Mouse (Mus musculus): ENCODE results near the gene Actl6a. TPM values are rescaled to one million over a fixed set of nuclear protein-coding genes. Genes with fewer than 3 reads are reported as not detected.
"Not testable (repeated sequence)": the region's sequence is repeated elsewhere in the genome, so short reads cannot be mapped to it uniquely, and the experiment has no call there.

Actl6a gene
- polyA plus RNA-seq, 1 experiment from 2014 or later: 262 TPM

DNA sequence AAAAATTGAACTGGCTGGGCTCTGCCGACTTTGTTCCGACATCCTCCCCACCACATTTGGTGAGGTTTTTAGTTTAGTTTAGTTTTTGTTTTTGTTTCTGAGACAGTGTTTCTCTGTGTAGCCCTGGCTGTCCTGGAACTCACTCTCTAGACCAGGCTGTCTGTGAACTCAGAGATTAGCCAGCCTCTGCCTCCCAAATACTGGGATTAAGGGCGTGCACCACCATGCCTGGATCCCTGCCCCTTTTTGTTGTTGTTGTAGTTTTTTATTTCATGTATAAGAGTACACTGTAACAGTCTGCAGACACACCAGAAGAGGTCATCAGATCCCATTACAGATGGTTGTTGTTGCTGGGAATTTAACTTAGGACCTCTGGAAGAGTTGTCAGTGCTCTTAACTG, 16.1 kb upstream of the Actl6a start:
- no peak for ATAC-seq (ENCODE audit: low FRiP score)
- WGBS: 91% methylated on average over 3 of the region's 3 CpGs

DNA sequence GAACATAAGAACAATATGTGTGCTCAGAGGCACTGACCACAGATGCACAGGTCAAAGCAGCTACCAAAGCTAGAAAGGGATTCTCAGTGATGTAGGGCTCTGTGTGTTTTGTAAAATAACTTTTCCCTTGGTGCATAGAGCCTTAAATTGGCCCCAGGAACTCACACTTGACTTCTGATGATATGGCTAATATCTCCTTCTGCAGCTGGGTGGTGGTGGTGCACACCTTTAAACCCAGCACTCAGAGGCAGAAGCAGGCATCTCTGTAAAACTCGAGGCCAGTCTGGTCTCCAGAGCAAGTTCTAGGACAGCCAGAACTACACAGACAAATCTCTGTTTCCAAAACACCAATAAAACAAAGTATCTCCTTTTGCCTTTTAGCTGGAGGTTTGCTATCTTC, 15.2 kb upstream of the Actl6a start:
- DNase-seq (ENCODE audit: low spot score, missing footprints): no peak
- H3K36me3 ChIP-seq (ENCODE audit: control insufficient read depth, insufficient read depth, low read length): no peaks in the 10 kb centered on the region
- H3K4me3 ChIP-seq (ENCODE audit: low read depth, low read length): no peak overlapping the region
- H3K27me3 ChIP-seq (ENCODE audit: control insufficient read depth, insufficient read depth, low read length): no peaks in the 10 kb centered on the region
- ATAC-seq (ENCODE audit: low FRiP score): no peak
- H3K4me2 ChIP-seq: no peak overlapping the region
- no peaks in the 10 kb centered on the region for H3K4me1 ChIP-seq (ENCODE audit: control insufficient read depth, insufficient read depth, low read length)
- H3K9ac ChIP-seq (ENCODE audit: low read length): no peak overlapping the region
- WGBS: 71% methylated on average over 1 of the region's 1 CpGs
- no peaks in the 10 kb centered on the region for H3K9me3 ChIP-seq (ENCODE audit: control insufficient read depth, low read length)
- no peak overlapping the region for H3K27ac ChIP-seq (ENCODE audit: low read depth, low read length)

More for the DNA sequence above, 16.1 kb upstream of the Actl6a start:
- Histone ChIP-seq H3K9ac (ENCODE audit: low read length) (no peak overlapping the region), H3K36me3 (ENCODE audit: control insufficient read depth, insufficient read depth, low read length) (no peaks in the 10 kb centered on the region), H3K4me1 (ENCODE audit: control insufficient read depth, insufficient read depth, low read length) (no peaks in the 10 kb centered on the region), H3K27ac (ENCODE audit: low read depth, low read length) (no peak overlapping the region), H3K9me3 (ENCODE audit: control insufficient read depth, low read length) (no peaks in the 10 kb centered on the region), H3K27me3 (ENCODE audit: control insufficient read depth, insufficient read depth, low read length) (no peaks in the 10 kb centered on the region), H3K4me2 (no peak overlapping the region), H3K4me3 (ENCODE audit: low read depth, low read length) (no peak overlapping the region)
- DNase-seq (ENCODE audit: low spot score, missing footprints): no peak

- Histone ChIP-seq H3K4me1 (ENCODE audit: control insufficient read depth, insufficient read depth, low read length) (no peaks in the 10 kb centered on the region), H3K27me3 (ENCODE audit: control insufficient read depth, insufficient read depth, low read length) (no peaks in the 10 kb centered on the region), H3K4me2 (no peak overlapping the region), H3K9me3 (ENCODE audit: control insufficient read depth, low read length) (no peaks in the 10 kb centered on the region), H3K4me3 (ENCODE audit: low read depth, low read length) (no peak overlapping the region), H3K27ac (ENCODE audit: low read depth, low read length) (no peak overlapping the region), H3K36me3 (ENCODE audit: control insufficient read depth, insufficient read depth, low read length) (no peaks in the 10 kb centered on the region), H3K9ac (ENCODE audit: low read length) (no peak overlapping the region)
- WGBS: 79% methylated on average over 5 of the region's 5 CpGs
- no peak for DNase-seq (ENCODE audit: low spot score, missing footprints)
- no peak for ATAC-seq (ENCODE audit: low FRiP score)
Observed at GRCm38 (mm10) chr3:32691841-32692240, 14.3 kb upstream of the Actl6a start.

- no peak overlapping the region for H3K27ac ChIP-seq (ENCODE audit: low read depth, low read length)
- H3K4me2 ChIP-seq: no peak overlapping the region
- DNase-seq (ENCODE audit: low spot score, missing footprints) (no peak), ATAC-seq (ENCODE audit: low FRiP score) (no peak)
- H3K36me3 ChIP-seq (ENCODE audit: control insufficient read depth, insufficient read depth, low read length): no peaks in the 10 kb centered on the region
- no peaks in the 10 kb centered on the region for H3K9me3 ChIP-seq (ENCODE audit: control insufficient read depth, low read length)
- H3K4me3 ChIP-seq (ENCODE audit: low read depth, low read length): no peak overlapping the region
- 50% methylated on average over 5 of the region's 5 CpGs for WGBS
- H3K27me3 ChIP-seq (ENCODE audit: control insufficient read depth, insufficient read depth, low read length): no peaks in the 10 kb centered on the region
- H3K4me1 ChIP-seq (ENCODE audit: control insufficient read depth, insufficient read depth, low read length): no peaks in the 10 kb centered on the region
- H3K9ac ChIP-seq (ENCODE audit: low read length): no peak overlapping the region
Observed at GRCm38 (mm10) chr3:32694211-32694610, 11.9 kb upstream of the Actl6a start.

DNA sequence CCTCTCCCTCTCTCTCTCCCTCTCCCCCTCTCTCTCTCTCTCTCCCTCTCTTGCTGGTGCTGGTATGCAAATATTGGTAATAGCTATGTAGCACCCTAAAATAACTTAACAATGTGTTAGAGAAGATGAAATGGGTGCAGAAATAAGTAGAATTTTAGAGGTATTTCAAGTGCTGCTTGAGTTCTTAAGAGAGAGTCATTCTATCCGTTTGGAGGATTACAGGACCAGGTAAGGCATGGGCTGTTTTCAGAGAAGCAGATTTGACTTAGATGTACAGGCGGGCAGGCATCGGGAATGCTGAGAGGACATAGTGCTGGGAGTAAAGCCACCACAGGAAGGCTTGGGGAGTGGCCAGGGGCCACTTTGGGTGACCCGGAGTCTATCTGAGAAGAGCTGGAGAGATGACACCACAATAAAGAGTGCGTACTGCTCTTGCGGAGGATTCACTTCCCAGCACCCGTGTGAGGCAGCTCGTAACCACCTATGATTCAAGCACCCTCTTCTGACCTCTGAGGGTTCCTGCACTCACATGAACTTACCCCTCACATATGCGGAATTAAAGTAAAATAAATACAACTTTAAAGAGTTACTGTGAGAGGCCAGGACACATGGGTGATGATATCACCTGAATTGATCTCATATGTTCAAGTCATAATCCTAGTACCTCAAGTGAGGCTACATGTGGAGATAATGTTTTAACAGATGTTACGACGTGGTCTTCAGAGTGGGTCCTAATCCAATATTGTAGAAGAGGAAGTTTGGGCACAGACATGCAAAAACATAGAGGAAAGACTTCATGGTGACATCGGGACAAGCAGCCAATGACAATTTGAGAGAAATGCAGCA, 11.1 kb upstream of the Actl6a start:
- no peak for ATAC-seq (ENCODE audit: low FRiP score)
- Histone ChIP-seq H3K36me3 (ENCODE audit: control insufficient read depth, insufficient read depth, low read length) (no peaks in the 10 kb centered on the region), H3K4me3 (ENCODE audit: low read depth, low read length) (no peak overlapping the region), H3K4me1 (ENCODE audit: control insufficient read depth, insufficient read depth, low read length) (no peaks in the 10 kb centered on the region), H3K9me3 (ENCODE audit: control insufficient read depth, low read length) (no peaks in the 10 kb centered on the region), H3K27ac (ENCODE audit: low read depth, low read length) (no peak overlapping the region), H3K27me3 (ENCODE audit: control insufficient read depth, insufficient read depth, low read length) (no peaks in the 10 kb centered on the region), H3K4me2 (no peak overlapping the region), H3K9ac (ENCODE audit: low read length) (no peak overlapping the region)
- WGBS: 83% methylated on average over 12 of the region's 12 CpGs
- no peak for DNase-seq (ENCODE audit: low spot score, missing footprints)

GRCm38 (mm10) chr3:32695583-32695980, 10.5 kb upstream of the Actl6a start:
- no peaks in the 10 kb centered on the region for H3K27me3 ChIP-seq (ENCODE audit: control insufficient read depth, insufficient read depth, low read length)
- H3K9me3 ChIP-seq (ENCODE audit: control insufficient read depth, low read length): no peaks in the 10 kb centered on the region
- no peak overlapping the region for H3K4me2 ChIP-seq
- no peaks in the 10 kb centered on the region for H3K4me1 ChIP-seq (ENCODE audit: control insufficient read depth, insufficient read depth, low read length)
- no peak for ATAC-seq (ENCODE audit: low FRiP score)
- 85% methylated on average over 4 of the region's 4 CpGs for WGBS
- no peak overlapping the region for H3K4me3 ChIP-seq (ENCODE audit: low read depth, low read length)
- no peak overlapping the region for H3K9ac ChIP-seq (ENCODE audit: low read length)
- H3K36me3 ChIP-seq (ENCODE audit: control insufficient read depth, insufficient read depth, low read length): no peaks in the 10 kb centered on the region
- no peak for DNase-seq (ENCODE audit: low spot score, missing footprints)
- no peak overlapping the region for H3K27ac ChIP-seq (ENCODE audit: low read depth, low read length)

DNA sequence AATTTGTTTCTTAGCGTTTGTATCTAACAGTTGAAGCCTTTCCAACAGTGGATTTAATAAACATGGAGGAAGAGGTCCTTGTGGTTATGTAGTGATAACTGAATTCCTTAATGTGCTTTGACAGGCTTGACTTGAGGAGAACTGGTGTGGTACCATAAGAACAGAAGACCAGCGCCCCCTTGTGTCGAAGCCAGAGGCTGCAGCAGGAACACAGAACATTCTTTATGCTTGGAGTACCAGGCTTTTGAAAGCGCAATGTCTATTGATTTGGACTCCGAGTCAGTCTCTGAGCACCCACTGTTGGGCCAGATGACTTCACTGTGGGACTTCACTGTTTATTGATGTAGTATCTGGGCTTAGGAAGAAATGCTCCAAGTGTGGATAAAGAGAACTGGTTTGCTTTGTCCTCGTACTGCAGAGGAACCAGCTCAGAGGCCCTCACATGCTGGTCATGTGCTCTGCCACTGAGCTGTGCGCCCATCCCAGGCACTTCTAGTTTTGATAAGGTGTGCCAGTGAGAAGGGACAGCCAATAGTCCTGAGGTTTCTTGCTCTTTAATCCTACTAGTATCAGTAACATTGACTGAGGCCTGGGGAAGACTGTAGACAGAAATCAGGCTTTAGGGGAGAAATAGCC, 7.8 kb upstream of the Actl6a start:
- no peaks in the 10 kb centered on the region for H3K36me3 ChIP-seq (ENCODE audit: control insufficient read depth, insufficient read depth, low read length)
- no peak overlapping the region for H3K9ac ChIP-seq (ENCODE audit: low read length)
- ATAC-seq (ENCODE audit: low FRiP score) (peak; percentile 72; the same call in 1 of the 2 replicates), DNase-seq (ENCODE audit: low spot score, missing footprints) (peak; percentile 99)
- H3K4me1 ChIP-seq (ENCODE audit: control insufficient read depth, insufficient read depth, low read length): no peaks in the 10 kb centered on the region
- H3K4me2 ChIP-seq: no peak overlapping the region
- H3K4me3 ChIP-seq (ENCODE audit: low read depth, low read length): no peak overlapping the region
- no peaks in the 10 kb centered on the region for H3K9me3 ChIP-seq (ENCODE audit: control insufficient read depth, low read length)
- H3K27ac ChIP-seq (ENCODE audit: low read depth, low read length): no peak overlapping the region
- no peaks in the 10 kb centered on the region for H3K27me3 ChIP-seq (ENCODE audit: control insufficient read depth, insufficient read depth, low read length)
- 39% methylated on average over 7 of the region's 7 CpGs for WGBS

DNA sequence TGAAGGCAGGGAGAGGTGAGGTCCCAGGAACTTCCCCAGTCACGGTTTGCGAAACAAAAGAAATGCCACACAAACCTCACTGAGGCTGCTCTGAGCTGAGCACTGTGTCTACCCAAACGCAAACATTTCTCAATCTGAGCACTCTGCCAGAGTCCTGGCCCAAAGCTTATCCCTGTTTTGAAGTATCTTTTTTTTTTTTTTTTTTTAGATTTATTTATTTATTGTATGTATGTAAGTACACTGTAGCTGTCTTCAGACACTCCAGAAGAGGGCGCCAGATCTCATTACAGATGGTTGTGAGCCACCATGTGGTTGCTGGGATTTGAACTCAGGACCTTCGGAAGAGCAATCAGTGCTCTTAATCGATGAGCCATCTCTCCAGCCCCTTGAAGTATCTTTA, 2.1 kb upstream of the Actl6a start:
- not testable (repeated sequence) for H3K4me3 ChIP-seq (ENCODE audit: low read depth, low read length); H3K4me1 ChIP-seq (ENCODE audit: control insufficient read depth, insufficient read depth, low read length); ATAC-seq (ENCODE audit: low FRiP score); H3K27me3 ChIP-seq (ENCODE audit: control insufficient read depth, insufficient read depth, low read length); DNase-seq (ENCODE audit: low spot score, missing footprints); H3K36me3 ChIP-seq (ENCODE audit: control insufficient read depth, insufficient read depth, low read length); H3K27ac ChIP-seq (ENCODE audit: low read depth, low read length); H3K9ac ChIP-seq (ENCODE audit: low read length); H3K9me3 ChIP-seq (ENCODE audit: control insufficient read depth, low read length); H3K4me2 ChIP-seq
- 89% methylated on average over 6 of the region's 6 CpGs for WGBS

DNA sequence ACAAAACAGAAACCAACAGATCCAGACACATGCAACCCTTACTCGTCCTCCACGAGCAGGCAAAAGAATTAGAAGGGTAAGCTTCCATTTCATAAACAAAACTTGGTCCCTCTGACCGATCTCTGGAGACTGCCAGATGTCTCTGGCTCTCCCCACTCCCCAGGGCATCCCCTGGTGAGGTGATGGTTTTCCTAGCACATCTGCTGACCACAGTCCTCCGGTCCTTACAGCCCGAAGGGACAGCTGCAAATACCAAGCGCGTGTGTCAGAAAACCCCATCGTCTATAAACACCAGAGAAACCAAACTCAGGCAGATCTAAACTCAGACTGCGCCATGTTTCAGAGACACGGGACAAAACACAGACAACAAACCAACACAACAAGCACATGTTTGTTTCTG, 1.5 kb upstream of the Actl6a start:
- DNase-seq (ENCODE audit: low spot score, missing footprints); H3K36me3 ChIP-seq (ENCODE audit: control insufficient read depth, insufficient read depth, low read length); H3K9me3 ChIP-seq (ENCODE audit: control insufficient read depth, low read length); H3K27me3 ChIP-seq (ENCODE audit: control insufficient read depth, insufficient read depth, low read length); ATAC-seq (ENCODE audit: low FRiP score); H3K27ac ChIP-seq (ENCODE audit: low read depth, low read length); H3K4me2 ChIP-seq; H3K9ac ChIP-seq (ENCODE audit: low read length); H3K4me1 ChIP-seq (ENCODE audit: control insufficient read depth, insufficient read depth, low read length); H3K4me3 ChIP-seq (ENCODE audit: low read depth, low read length): not testable (repeated sequence)
- WGBS: 88% methylated on average over 10 of the region's 10 CpGs

Data from midbrain, embryonic 11.5 days (tissue).